Mouse (Mus musculus): ENCODE measurements around the gene Rubcn. TPM values are rescaled to one million over a fixed set of nuclear protein-coding genes. Genes with fewer than 3 reads are reported as not detected.

Rubcn gene
- total RNA-seq, 2 experiments from 2014 or later, result 28.8 to 30.0 TPM

- intact Hi-C loops (cut with DNase I; ENCODE audit: low total_unique reads), result no loop called here
Observed at GRCm38 (mm10) chr16:32796676-32797425, 80.7 kb downstream of the Rubcn start.

GRCm38 (mm10) chr16:32795177-32795576 is 82.4 kb downstream of the Rubcn start:
- DNase-seq, result no peak

More at GRCm38 (mm10) chr16:32796676-32797425, 80.7 kb downstream of the Rubcn start:
- no peak for DNase-seq

GRCm38 (mm10) chr16:32790056-32790455 is 87.5 kb downstream of the Rubcn start:
- DNase-seq, result no peak
- intact Hi-C loops (cut with DNase I; ENCODE audit: low total_unique reads), result no loop called here

More at GRCm38 (mm10) chr16:32795177-32795576, 82.4 kb downstream of the Rubcn start:
- intact Hi-C loops (cut with DNase I; ENCODE audit: low total_unique reads), result no loop called here

GRCm38 (mm10) chr16:32784840-32785239 is 92.7 kb downstream of the Rubcn start:
- DNase-seq, result no peak
- intact Hi-C loops (cut with DNase I; ENCODE audit: low total_unique reads), result no loop called here

GRCm38 (mm10) chr16:32783324-32784062 is 94.1 kb downstream of the Rubcn start:
- DNase-seq, result no peak
- intact Hi-C loops (cut with DNase I; ENCODE audit: low total_unique reads), result no loop called here

GRCm38 (mm10) chr16:32778956-32779355 is 98.6 kb downstream of the Rubcn start:
- no peak for DNase-seq
- intact Hi-C loops (cut with DNase I; ENCODE audit: low total_unique reads), result no loop called here

- DNase-seq, result no peak
- intact Hi-C loops (cut with DNase I; ENCODE audit: low total_unique reads), result no loop called here
Observed at GRCm38 (mm10) chr16:32776676-32777075, 100.9 kb downstream of the Rubcn start.

Other genes with a start within 250 kb of the Rubcn start
- 10 to 100 TPM; 34.6 to 42.8 TPM for gene Tnk2, start 233.9 kb downstream of the Rubcn start, total RNA-seq (2021)
- under 1 TPM; 0.22 to 0.33 TPM for gene Muc4, start 141.9 kb downstream of the Rubcn start, total RNA-seq (2021)
- gene Muc20, start 80.3 kb downstream of the Rubcn start, total RNA-seq (2021), result under 1 TPM; 0.08 to 0.20 TPM
- not detected for gene Smbd1, start 67.3 kb downstream of the Rubcn start, total RNA-seq (2021)
- 100 to 1,000 TPM; 108 to 111 TPM for gene Fyttd1, start 266 bp downstream of the Rubcn start, total RNA-seq (2021)
- 10 to 100 TPM; 18.1 to 21.7 TPM for gene Lrch3, start 36.3 kb upstream of the Rubcn start, total RNA-seq (2021)
- gene Iqcg, start 178.5 kb upstream of the Rubcn start, total RNA-seq (2021), result 1 to 10 TPM; 1.9 to 2.2 TPM
- 100 to 1,000 TPM; 304 to 324 TPM for gene Rpl35a, start 178.7 kb upstream of the Rubcn start, total RNA-seq (2021)
- 1 to 10 TPM; 1.4 to 2.3 TPM for gene Lmln, start 184.8 kb upstream of the Rubcn start, total RNA-seq (2021)